Mouse (Mus musculus) spleen, adult 2 months (tissue): ENCODE measurements around the gene Spin1.

ENCODE experiments used
- CTCF ChIP-seq: fragments of 200-500 bp; IDR thresholded peaks from 2 replicates; pipeline ENCODE4 v1.5.1; 2011; ENCODE audit warnings: mild to moderate bottlenecking, inconsistent platforms; ENCODE audit not compliant: insufficient read depth, insufficient read length, insufficient replicate concordance; ENCODE audit errors: extremely low read depth
- POLR2A ChIP-seq: fragments of 200-500 bp; IDR thresholded peaks from 2 replicates; pipeline ENCODE4 v1.6.1; 2011; ENCODE audit warnings: low read depth, low read length, inconsistent platforms

DNA sequence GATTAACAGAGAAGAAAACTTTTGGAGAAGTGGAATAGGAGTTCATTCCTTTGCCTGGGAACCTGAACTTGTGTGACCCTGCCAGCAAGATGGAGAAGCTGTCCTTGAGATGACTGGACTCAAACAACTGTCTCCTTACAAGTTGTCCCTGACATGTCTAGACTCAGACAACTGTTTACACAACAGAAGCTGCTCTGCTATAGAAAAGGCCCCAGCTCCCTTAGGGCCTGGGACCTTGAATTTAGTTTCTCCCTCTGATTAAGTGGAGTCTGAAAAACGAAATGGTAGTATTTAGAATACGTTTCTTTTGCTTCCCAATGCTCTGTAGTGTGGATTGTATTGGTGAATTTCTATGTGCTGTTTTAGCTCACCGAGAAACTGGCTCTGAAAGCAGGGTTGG, 84.2 kb downstream of the Spin1 start:
- no peak for TF ChIP-seq CTCF
- no peak for TF ChIP-seq POLR2A
